Mouse (Mus musculus): ENCODE measurements around the gene Ermard. TPM values are rescaled to one million over a fixed set of nuclear protein-coding genes. Genes with fewer than 3 reads are reported as not detected.

The Ermard gene
- total RNA-seq, 1 experiment = 114 TPM

GRCm38 (mm10) chr17:15107143-15107649 lies 66.2 kb downstream of the Ermard start:
- in situ Hi-C loops (cut with MboI; ENCODE audit: low sequenced_read_pairs in 2 of 2, unreplicated experiment in 2 of 2) = no loop called here
- DNase-seq (ENCODE audit: low read depth, low spot score) = no peak
- Histone ChIP-seq H3K4me3 (ENCODE audit: insufficient read depth in 1 of 2, low read depth in 1 of 2, low read length in 2 of 2, poor library complexity in 1 of 2, severe bottlenecking in 1 of 2) (no peak overlapping the region), H3K36me3 (ENCODE audit: control insufficient read depth, insufficient read depth, low read length, poor library complexity, severe bottlenecking) (no peaks in the 10 kb centered on the region), H3K27ac (ENCODE audit: insufficient read depth, low read depth, low read length, poor library complexity, severe bottlenecking) (no peak overlapping the region), H3K9me3 (ENCODE audit: control insufficient read depth, insufficient read depth, low read depth, low read length) (no peaks in the 10 kb centered on the region), H3K9ac (ENCODE audit: insufficient read depth, low read depth, low read length, poor library complexity, severe bottlenecking) (no peak overlapping the region), H3K4me1 (ENCODE audit: control insufficient read depth in 2 of 2, insufficient read depth in 2 of 2, low read length in 2 of 2, poor library complexity in 1 of 2) (no peaks in the 10 kb centered on the region)
- TF ChIP-seq CHD2 (IDR thresholded peaks at IDR 0.05; ENCODE audit: low read depth, low read length) (no peak), HCFC1 (IDR thresholded peaks at IDR 0.05; ENCODE audit: borderline replicate concordance, insufficient read depth, low read length) (no peak), ZNF384 (IDR thresholded peaks at IDR 0.05; ENCODE audit: low read depth, low read length) (no peak), MAFK (IDR thresholded peaks at IDR 0.05; ENCODE audit: insufficient read depth, low read depth, low read length) (no peak), ZC3H11A (IDR thresholded peaks at IDR 0.05; ENCODE audit: borderline replicate concordance, low read depth, low read length) (no peak)

GRCm38 (mm10) chr17:15108473-15109441 lies 67.7 kb downstream of the Ermard start:
- Histone ChIP-seq H3K9me3 (ENCODE audit: control insufficient read depth, insufficient read depth, low read depth, low read length) (no peaks in the 10 kb centered on the region), H3K27ac (ENCODE audit: insufficient read depth, low read depth, low read length, poor library complexity, severe bottlenecking) (no peak overlapping the region), H3K4me1 (ENCODE audit: control insufficient read depth in 2 of 2, insufficient read depth in 2 of 2, low read length in 2 of 2, poor library complexity in 1 of 2) (no peaks in the 10 kb centered on the region), H3K4me3 (ENCODE audit: insufficient read depth in 1 of 2, low read depth in 1 of 2, low read length in 2 of 2, poor library complexity in 1 of 2, severe bottlenecking in 1 of 2) (no peak overlapping the region), H3K36me3 (ENCODE audit: control insufficient read depth, insufficient read depth, low read length, poor library complexity, severe bottlenecking) (no peaks in the 10 kb centered on the region), H3K9ac (ENCODE audit: insufficient read depth, low read depth, low read length, poor library complexity, severe bottlenecking) (no peak overlapping the region)
- in situ Hi-C loops (cut with MboI; ENCODE audit: low sequenced_read_pairs in 2 of 2, unreplicated experiment in 2 of 2) = no loop called here
- DNase-seq (ENCODE audit: low read depth, low spot score) = no peak
- TF ChIP-seq ZNF384 (IDR thresholded peaks at IDR 0.05; ENCODE audit: low read depth, low read length) (no peak), HCFC1 (IDR thresholded peaks at IDR 0.05; ENCODE audit: borderline replicate concordance, insufficient read depth, low read length) (no peak), MAFK (IDR thresholded peaks at IDR 0.05; ENCODE audit: insufficient read depth, low read depth, low read length) (no peak), CHD2 (IDR thresholded peaks at IDR 0.05; ENCODE audit: low read depth, low read length) (no peak), ZC3H11A (IDR thresholded peaks at IDR 0.05; ENCODE audit: borderline replicate concordance, low read depth, low read length) (no peak)

GRCm38 (mm10) chr17:15115550-15115949 lies 74.5 kb downstream of the Ermard start:
- Histone ChIP-seq H3K4me3 (ENCODE audit: insufficient read depth in 1 of 2, low read depth in 1 of 2, low read length in 2 of 2, poor library complexity in 1 of 2, severe bottlenecking in 1 of 2) (no peak overlapping the region), H3K4me1 (ENCODE audit: control insufficient read depth in 2 of 2, insufficient read depth in 2 of 2, low read length in 2 of 2, poor library complexity in 1 of 2) (no peaks in the 10 kb centered on the region), H3K36me3 (ENCODE audit: control insufficient read depth, insufficient read depth, low read length, poor library complexity, severe bottlenecking) (no peaks in the 10 kb centered on the region), H3K9me3 (ENCODE audit: control insufficient read depth, insufficient read depth, low read depth, low read length) (no peaks in the 10 kb centered on the region), H3K27ac (ENCODE audit: insufficient read depth, low read depth, low read length, poor library complexity, severe bottlenecking) (no peak overlapping the region), H3K9ac (ENCODE audit: insufficient read depth, low read depth, low read length, poor library complexity, severe bottlenecking) (no peak overlapping the region)
- no peak for DNase-seq (ENCODE audit: low read depth, low spot score)
- TF ChIP-seq MAFK (IDR thresholded peaks at IDR 0.05; ENCODE audit: insufficient read depth, low read depth, low read length) = no peak
- TF ChIP-seq ZNF384 (IDR thresholded peaks at IDR 0.05; ENCODE audit: low read depth, low read length) = no peak
- TF ChIP-seq HCFC1 (IDR thresholded peaks at IDR 0.05; ENCODE audit: borderline replicate concordance, insufficient read depth, low read length) = no peak
- no peak for TF ChIP-seq CHD2 (IDR thresholded peaks at IDR 0.05; ENCODE audit: low read depth, low read length)
- TF ChIP-seq ZC3H11A (IDR thresholded peaks at IDR 0.05; ENCODE audit: borderline replicate concordance, low read depth, low read length) = no peak
- in situ Hi-C loops (cut with MboI; ENCODE audit: low sequenced_read_pairs in 2 of 2, unreplicated experiment in 2 of 2) = no loop called here

GRCm38 (mm10) chr17:15120096-15120495 lies 79.1 kb downstream of the Ermard start:
- H3K9me3 ChIP-seq (ENCODE audit: control insufficient read depth, insufficient read depth, low read depth, low read length) = no peaks in the 10 kb centered on the region
- H3K9ac ChIP-seq (ENCODE audit: insufficient read depth, low read depth, low read length, poor library complexity, severe bottlenecking) = no peak overlapping the region
- H3K36me3 ChIP-seq (ENCODE audit: control insufficient read depth, insufficient read depth, low read length, poor library complexity, severe bottlenecking) = no peaks in the 10 kb centered on the region
- TF ChIP-seq MAFK (IDR thresholded peaks at IDR 0.05; ENCODE audit: insufficient read depth, low read depth, low read length) = no peak
- no peak for TF ChIP-seq ZC3H11A (IDR thresholded peaks at IDR 0.05; ENCODE audit: borderline replicate concordance, low read depth, low read length)
- TF ChIP-seq HCFC1 (IDR thresholded peaks at IDR 0.05; ENCODE audit: borderline replicate concordance, insufficient read depth, low read length) = no peak
- no peak for TF ChIP-seq CHD2 (IDR thresholded peaks at IDR 0.05; ENCODE audit: low read depth, low read length)
- TF ChIP-seq ZNF384 (IDR thresholded peaks at IDR 0.05; ENCODE audit: low read depth, low read length) = no peak
- in situ Hi-C loops (cut with MboI; ENCODE audit: low sequenced_read_pairs in 2 of 2, unreplicated experiment in 2 of 2) = no loop called here
- no peak overlapping the region for H3K27ac ChIP-seq (ENCODE audit: insufficient read depth, low read depth, low read length, poor library complexity, severe bottlenecking)
- H3K4me3 ChIP-seq (ENCODE audit: insufficient read depth in 1 of 2, low read depth in 1 of 2, low read length in 2 of 2, poor library complexity in 1 of 2, severe bottlenecking in 1 of 2) = no peak overlapping the region
- no peak for DNase-seq (ENCODE audit: low read depth, low spot score)
- no peaks in the 10 kb centered on the region for H3K4me1 ChIP-seq (ENCODE audit: control insufficient read depth in 2 of 2, insufficient read depth in 2 of 2, low read length in 2 of 2, poor library complexity in 1 of 2)
